Mouse (Mus musculus): ENCODE results near the gene Tmem242. TPM values are rescaled to one million over a fixed set of nuclear protein-coding genes. Genes with fewer than 3 reads are reported as not detected.
A peak's percentile ranks its signal among the peaks of the same experiment; 100 is the strongest.

Tmem242 gene
- polyA plus RNA-seq, 1 experiment from 2014 or later = 142 TPM

GRCm38 (mm10) chr17:5377930-5378310 is 62.1 kb downstream of the Tmem242 start:
- Histone ChIP-seq H3K9me3 (ENCODE audit: control insufficient read depth, low read length) (no peaks in the 10 kb centered on the region), H3K27ac (ENCODE audit: low read depth, low read length) (no peak overlapping the region), H3K4me1 (replicated peaks; ENCODE audit: control insufficient read depth, insufficient read depth, low read length) (no peaks in the 10 kb centered on the region; the same call in 1 of the 2 replicates), H3K4me3 (ENCODE audit: low read depth, low read length) (no peak overlapping the region), H3K9ac (ENCODE audit: low read depth, low read length) (no peak overlapping the region), H3K36me3 (ENCODE audit: control insufficient read depth, insufficient read depth, low read length) (no peaks in the 10 kb centered on the region), H3K4me2 (replicated peaks; ENCODE audit: low read depth, low read length) (no peak overlapping the region), H3K27me3 (ENCODE audit: control insufficient read depth, insufficient read depth, low read length) (no peaks in the 10 kb centered on the region)
- WGBS = 33% methylated on average over 7 of the region's 7 CpGs
- peak; percentile 41 for DNase-seq (ENCODE audit: low spot score)
- ATAC-seq (ENCODE audit: low FRiP score) = no peak

- WGBS = 37% methylated on average over 11 of the region's 11 CpGs
- H3K9ac ChIP-seq (ENCODE audit: low read depth, low read length) = no peak overlapping the region
- no peaks in the 10 kb centered on the region for H3K36me3 ChIP-seq (ENCODE audit: control insufficient read depth, insufficient read depth, low read length)
- H3K4me1 ChIP-seq (replicated peaks; ENCODE audit: control insufficient read depth, insufficient read depth, low read length) = no peaks in the 10 kb centered on the region; the same call in 1 of the 2 replicates
- H3K4me3 ChIP-seq (ENCODE audit: low read depth, low read length) = no peak overlapping the region
- ATAC-seq (ENCODE audit: low FRiP score) (no peak), DNase-seq (ENCODE audit: low spot score) (peak; percentile 12)
- no peaks in the 10 kb centered on the region for H3K9me3 ChIP-seq (ENCODE audit: control insufficient read depth, low read length)
- H3K27me3 ChIP-seq (ENCODE audit: control insufficient read depth, insufficient read depth, low read length) = no peaks in the 10 kb centered on the region
- H3K27ac ChIP-seq (ENCODE audit: low read depth, low read length) = no peak overlapping the region
- H3K4me2 ChIP-seq (replicated peaks; ENCODE audit: low read depth, low read length) = no peak overlapping the region
Measured at GRCm38 (mm10) chr17:5377151-5377929, 62.7 kb downstream of the Tmem242 start.

- H3K27me3 ChIP-seq (ENCODE audit: control insufficient read depth, insufficient read depth, low read length) = no peaks in the 10 kb centered on the region
- no peaks in the 10 kb centered on the region; the same call in 1 of the 2 replicates for H3K4me1 ChIP-seq (replicated peaks; ENCODE audit: control insufficient read depth, insufficient read depth, low read length)
- ATAC-seq (ENCODE audit: low FRiP score) (no peak), DNase-seq (ENCODE audit: low spot score) (no peak)
- WGBS = 82% methylated on average over 8 of the region's 8 CpGs
- H3K27ac ChIP-seq (ENCODE audit: low read depth, low read length) = no peak overlapping the region
- H3K4me2 ChIP-seq (replicated peaks; ENCODE audit: low read depth, low read length) = no peak overlapping the region
- H3K36me3 ChIP-seq (ENCODE audit: control insufficient read depth, insufficient read depth, low read length) = no peaks in the 10 kb centered on the region
- H3K9me3 ChIP-seq (ENCODE audit: control insufficient read depth, low read length) = no peaks in the 10 kb centered on the region
- no peak overlapping the region for H3K9ac ChIP-seq (ENCODE audit: low read depth, low read length)
- no peak overlapping the region for H3K4me3 ChIP-seq (ENCODE audit: low read depth, low read length)
Measured at GRCm38 (mm10) chr17:5372951-5373350, 67.1 kb downstream of the Tmem242 start.

- Histone ChIP-seq H3K4me2 (replicated peaks; ENCODE audit: low read depth, low read length) (no peak overlapping the region), H3K36me3 (ENCODE audit: control insufficient read depth, insufficient read depth, low read length) (no peaks in the 10 kb centered on the region), H3K4me1 (replicated peaks; ENCODE audit: control insufficient read depth, insufficient read depth, low read length) (no peaks in the 10 kb centered on the region), H3K27me3 (ENCODE audit: control insufficient read depth, insufficient read depth, low read length) (no peaks in the 10 kb centered on the region), H3K9me3 (ENCODE audit: control insufficient read depth, low read length) (no peaks in the 10 kb centered on the region), H3K27ac (ENCODE audit: low read depth, low read length) (no peak overlapping the region), H3K4me3 (ENCODE audit: low read depth, low read length) (no peak overlapping the region), H3K9ac (ENCODE audit: low read depth, low read length) (no peak overlapping the region)
- WGBS = 73% methylated on average over 7 of the region's 7 CpGs
- no peak for ATAC-seq (ENCODE audit: low FRiP score)
- no peak for DNase-seq (ENCODE audit: low spot score)
Measured at GRCm38 (mm10) chr17:5371521-5371920, 68.5 kb downstream of the Tmem242 start.

- Histone ChIP-seq H3K9me3 (ENCODE audit: control insufficient read depth, low read length) (no peaks in the 10 kb centered on the region), H3K9ac (ENCODE audit: low read depth, low read length) (no peak overlapping the region), H3K27ac (ENCODE audit: low read depth, low read length) (no peak overlapping the region), H3K4me1 (replicated peaks; ENCODE audit: control insufficient read depth, insufficient read depth, low read length) (no peaks in the 10 kb centered on the region), H3K36me3 (ENCODE audit: control insufficient read depth, insufficient read depth, low read length) (no peaks in the 10 kb centered on the region), H3K4me3 (ENCODE audit: low read depth, low read length) (no peak overlapping the region), H3K27me3 (ENCODE audit: control insufficient read depth, insufficient read depth, low read length) (no peaks in the 10 kb centered on the region), H3K4me2 (replicated peaks; ENCODE audit: low read depth, low read length) (no peak overlapping the region)
- ATAC-seq (ENCODE audit: low FRiP score) (no peak), DNase-seq (ENCODE audit: low spot score) (no peak)
- WGBS = 78% methylated on average over 4 of the region's 4 CpGs
Measured at GRCm38 (mm10) chr17:5371032-5371431, 69.0 kb downstream of the Tmem242 start.

- WGBS = 77% methylated on average over 8 of the region's 8 CpGs
- ATAC-seq (ENCODE audit: low FRiP score) = no peak
Measured at GRCm38 (mm10) chr17:5365992-5366398, 74.1 kb downstream of the Tmem242 start.

More at GRCm38 (mm10) chr17:5365992-5366398, 74.1 kb downstream of the Tmem242 start:
- no peaks in the 10 kb centered on the region for H3K36me3 ChIP-seq (ENCODE audit: control insufficient read depth, insufficient read depth, low read length)
- no peak overlapping the region for H3K4me2 ChIP-seq (replicated peaks; ENCODE audit: low read depth, low read length)
- no peak overlapping the region for H3K9ac ChIP-seq (ENCODE audit: low read depth, low read length)
- H3K4me1 ChIP-seq (replicated peaks; ENCODE audit: control insufficient read depth, insufficient read depth, low read length) = no peaks in the 10 kb centered on the region
- DNase-seq (ENCODE audit: low spot score) = no peak
- no peak overlapping the region for H3K27ac ChIP-seq (ENCODE audit: low read depth, low read length)
- no peaks in the 10 kb centered on the region for H3K9me3 ChIP-seq (ENCODE audit: control insufficient read depth, low read length)
- no peak overlapping the region for H3K4me3 ChIP-seq (ENCODE audit: low read depth, low read length)
- H3K27me3 ChIP-seq (ENCODE audit: control insufficient read depth, insufficient read depth, low read length) = no peaks in the 10 kb centered on the region

Other genes with a start within 250 kb of the Tmem242 start
- not detected in 2 replicates for gene Ldhal6b, start 21.5 kb downstream of the Tmem242 start, polyA plus RNA-seq (2014; fragmentation: Nextera tagmentation; extraction: Ambion mirVana)
- gene Zdhhc14, start 52.3 kb upstream of the Tmem242 start, polyA plus RNA-seq (2014; fragmentation: Nextera tagmentation; extraction: Ambion mirVana) = 2.4 and 2.6 TPM in 2 replicates